Mouse (Mus musculus): ENCODE data around the gene Hnrnpm. TPM values are rescaled to one million over a fixed set of nuclear protein-coding genes. Genes with fewer than 3 reads are reported as not detected.

Hnrnpm gene
- polyA plus RNA-seq, 1 experiment from 2014 or later = 725 TPM

GRCm38 (mm10) chr17:33607273-33607672 lies 79.4 kb downstream of the Hnrnpm start:
- no peak for DNase-seq (ENCODE audit: low spot score)
- no peaks in the 10 kb centered on the region for H3K4me1 ChIP-seq (ENCODE audit: control insufficient read depth, insufficient read depth, low read length)
- no peak overlapping the region for H3K27ac ChIP-seq (replicated peaks; ENCODE audit: low read depth, low read length)
- H3K4me2 ChIP-seq (ENCODE audit: low read depth, low read length) = no peak overlapping the region
- no peak overlapping the region for H3K9ac ChIP-seq (replicated peaks; ENCODE audit: low read length)
- H3K36me3 ChIP-seq (replicated peaks; ENCODE audit: control insufficient read depth, insufficient read depth, low read depth, low read length) = no peaks in the 10 kb centered on the region
- WGBS = 87% methylated on average over 2 of the region's 2 CpGs
- no peaks in the 10 kb centered on the region for H3K27me3 ChIP-seq (ENCODE audit: control insufficient read depth, insufficient read depth, low read length)
- no peak for ATAC-seq (replicated peaks; ENCODE audit: insufficient number of reproducible peaks, low FRiP score, low TSS enrichment, low read depth)
- H3K9me3 ChIP-seq (replicated peaks; ENCODE audit: control insufficient read depth, low read length) = no peaks in the 10 kb centered on the region
- H3K4me3 ChIP-seq (ENCODE audit: low read depth, low read length) = no peak overlapping the region

DNA sequence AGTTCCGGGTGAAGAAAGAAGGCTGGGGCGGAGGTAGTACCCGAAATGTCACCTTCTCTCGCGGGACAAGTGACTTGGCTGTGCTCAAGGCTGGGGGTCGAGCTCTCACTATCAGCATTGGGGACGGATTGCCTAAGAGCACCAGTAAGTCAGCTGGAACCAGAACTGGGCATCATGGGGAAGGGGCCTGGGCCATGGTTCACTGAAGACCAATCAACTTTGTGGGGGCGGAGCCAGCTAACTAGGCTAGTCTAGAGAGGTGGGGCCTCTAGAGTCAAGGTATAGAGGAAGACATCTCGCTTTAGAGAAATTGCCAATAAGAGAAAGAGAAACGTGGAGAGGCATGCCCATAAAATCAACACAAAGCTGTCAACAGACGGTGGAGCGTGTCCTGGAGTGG lies 84.7 kb downstream of the Hnrnpm start:
- Histone ChIP-seq H3K27ac (replicated peaks; ENCODE audit: low read depth, low read length) (no peak overlapping the region), H3K27me3 (ENCODE audit: control insufficient read depth, insufficient read depth, low read length) (no peaks in the 10 kb centered on the region), H3K4me2 (ENCODE audit: low read depth, low read length) (no peak overlapping the region), H3K4me3 (ENCODE audit: low read depth, low read length) (no peak overlapping the region), H3K9me3 (replicated peaks; ENCODE audit: control insufficient read depth, low read length) (no peaks in the 10 kb centered on the region), H3K36me3 (replicated peaks; ENCODE audit: control insufficient read depth, insufficient read depth, low read depth, low read length) (no peaks in the 10 kb centered on the region), H3K4me1 (ENCODE audit: control insufficient read depth, insufficient read depth, low read length) (no peaks in the 10 kb centered on the region), H3K9ac (replicated peaks; ENCODE audit: low read length) (no peak overlapping the region)
- WGBS = 86% methylated on average over 12 of the region's 12 CpGs
- ATAC-seq (replicated peaks; ENCODE audit: insufficient number of reproducible peaks, low FRiP score, low TSS enrichment, low read depth) = no peak
- no peak for DNase-seq (ENCODE audit: low spot score)

DNA sequence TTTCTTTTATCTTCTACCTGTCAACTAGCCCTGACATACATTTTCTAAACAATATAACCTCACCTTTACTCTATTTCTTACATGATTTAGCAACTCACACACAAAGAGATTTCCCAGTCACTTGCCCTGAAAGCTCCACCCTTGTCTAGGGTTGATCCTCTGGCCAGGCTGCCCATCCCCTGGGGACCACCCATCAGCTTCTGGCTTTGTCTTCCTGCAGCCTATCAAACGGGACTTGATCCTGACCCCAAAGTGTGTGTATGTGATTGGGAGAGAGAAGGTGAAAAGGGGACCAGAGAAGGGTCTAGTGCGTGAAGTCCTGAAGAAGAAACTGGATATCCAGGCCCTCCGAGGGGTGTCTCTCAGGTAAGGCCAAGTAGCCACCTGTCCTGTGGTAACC lies 85.8 kb downstream of the Hnrnpm start:
- no peak overlapping the region for H3K9ac ChIP-seq (replicated peaks; ENCODE audit: low read length)
- 77% methylated on average over 3 of the region's 3 CpGs for WGBS
- H3K36me3 ChIP-seq (replicated peaks; ENCODE audit: control insufficient read depth, insufficient read depth, low read depth, low read length) = no peaks in the 10 kb centered on the region
- H3K27ac ChIP-seq (replicated peaks; ENCODE audit: low read depth, low read length) = no peak overlapping the region
- DNase-seq (ENCODE audit: low spot score) (no peak), ATAC-seq (replicated peaks; ENCODE audit: insufficient number of reproducible peaks, low FRiP score, low TSS enrichment, low read depth) (no peak)
- H3K4me1 ChIP-seq (ENCODE audit: control insufficient read depth, insufficient read depth, low read length) = no peaks in the 10 kb centered on the region
- H3K27me3 ChIP-seq (ENCODE audit: control insufficient read depth, insufficient read depth, low read length) = no peaks in the 10 kb centered on the region
- no peak overlapping the region for H3K4me3 ChIP-seq (ENCODE audit: low read depth, low read length)
- no peak overlapping the region for H3K4me2 ChIP-seq (ENCODE audit: low read depth, low read length)
- no peaks in the 10 kb centered on the region for H3K9me3 ChIP-seq (replicated peaks; ENCODE audit: control insufficient read depth, low read length)

DNA sequence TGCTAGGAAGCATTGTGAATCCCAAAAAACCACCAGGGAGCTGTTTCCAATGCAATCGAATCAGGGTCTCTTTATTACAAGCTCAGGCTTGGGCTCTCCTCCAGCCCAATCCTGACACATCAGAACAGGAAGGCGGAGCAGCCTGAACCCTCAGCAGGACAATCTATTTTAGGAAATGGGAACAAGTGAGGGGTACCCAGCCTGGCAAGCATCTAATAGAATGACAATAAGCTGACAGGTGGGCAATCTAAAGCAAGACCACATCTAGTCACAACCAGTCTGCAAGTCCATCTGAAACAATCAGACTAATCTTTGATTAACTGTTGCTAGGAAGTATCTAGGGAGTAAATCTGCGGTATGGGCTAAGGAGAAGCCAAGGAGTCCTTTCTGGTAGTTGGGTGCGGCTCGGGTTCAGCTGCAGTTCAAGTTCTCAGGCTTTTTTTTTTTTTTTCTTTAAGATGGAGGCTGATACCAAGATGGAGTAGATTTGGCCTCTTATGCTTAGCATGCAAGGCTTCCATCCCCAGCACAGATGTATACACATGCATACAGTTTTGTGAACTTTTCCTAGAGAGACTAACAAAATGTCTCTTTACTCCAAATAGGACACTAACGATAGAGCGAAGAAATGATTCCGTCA lies 86.7 kb downstream of the Hnrnpm start:
- DNase-seq (ENCODE audit: low spot score) (no peak), ATAC-seq (replicated peaks; ENCODE audit: insufficient number of reproducible peaks, low FRiP score, low TSS enrichment, low read depth) (no peak)
- no peak overlapping the region for H3K4me2 ChIP-seq (ENCODE audit: low read depth, low read length)
- no peak overlapping the region for H3K27ac ChIP-seq (replicated peaks; ENCODE audit: low read depth, low read length)
- H3K4me3 ChIP-seq (ENCODE audit: low read depth, low read length) = no peak overlapping the region
- no peak overlapping the region for H3K9ac ChIP-seq (replicated peaks; ENCODE audit: low read length)
- H3K27me3 ChIP-seq (ENCODE audit: control insufficient read depth, insufficient read depth, low read length) = no peaks in the 10 kb centered on the region
- no peaks in the 10 kb centered on the region for H3K36me3 ChIP-seq (replicated peaks; ENCODE audit: control insufficient read depth, insufficient read depth, low read depth, low read length)
- no peaks in the 10 kb centered on the region for H3K9me3 ChIP-seq (replicated peaks; ENCODE audit: control insufficient read depth, low read length)
- 85% methylated on average over 8 of the region's 8 CpGs for WGBS
- no peaks in the 10 kb centered on the region for H3K4me1 ChIP-seq (ENCODE audit: control insufficient read depth, insufficient read depth, low read length)

- H3K4me2 ChIP-seq (ENCODE audit: low read depth, low read length) = no peak overlapping the region
Observed at GRCm38 (mm10) chr17:33598506-33598905, 88.2 kb downstream of the Hnrnpm start.

DNA sequence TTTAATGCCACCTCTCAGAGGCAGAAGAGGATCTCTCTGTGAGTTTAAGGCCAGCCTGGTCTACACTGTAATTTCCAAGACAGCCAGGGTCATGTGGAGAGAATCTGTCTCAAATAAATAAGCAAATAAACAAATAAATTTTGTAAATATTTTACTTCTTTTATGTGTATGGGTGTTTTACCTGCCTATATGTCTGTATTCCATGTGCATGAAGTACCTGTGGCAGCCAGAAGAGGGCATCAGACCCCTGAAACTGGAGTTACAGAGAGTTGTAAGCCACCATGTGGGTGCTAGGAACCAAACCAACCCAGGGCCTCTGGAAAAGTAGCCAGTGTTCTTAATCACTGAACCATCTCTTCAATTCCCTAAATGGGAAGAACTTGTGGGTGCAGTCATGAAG lies 89.4 kb downstream of the Hnrnpm start:
- ATAC-seq (replicated peaks; ENCODE audit: insufficient number of reproducible peaks, low FRiP score, low TSS enrichment, low read depth) (no peak), DNase-seq (ENCODE audit: low spot score) (no peak)
- Histone ChIP-seq H3K27ac (replicated peaks; ENCODE audit: low read depth, low read length) (no peak overlapping the region), H3K4me1 (ENCODE audit: control insufficient read depth, insufficient read depth, low read length) (no peaks in the 10 kb centered on the region), H3K9me3 (replicated peaks; ENCODE audit: control insufficient read depth, low read length) (no peaks in the 10 kb centered on the region), H3K4me3 (ENCODE audit: low read depth, low read length) (no peak overlapping the region), H3K9ac (replicated peaks; ENCODE audit: low read length) (no peak overlapping the region), H3K4me2 (ENCODE audit: low read depth, low read length) (no peak overlapping the region), H3K27me3 (ENCODE audit: control insufficient read depth, insufficient read depth, low read length) (no peaks in the 10 kb centered on the region), H3K36me3 (replicated peaks; ENCODE audit: control insufficient read depth, insufficient read depth, low read depth, low read length) (no peaks in the 10 kb centered on the region)

More at GRCm38 (mm10) chr17:33598506-33598905, 88.2 kb downstream of the Hnrnpm start:
- ATAC-seq (replicated peaks; ENCODE audit: insufficient number of reproducible peaks, low FRiP score, low TSS enrichment, low read depth) = no peak
- Histone ChIP-seq H3K4me3 (ENCODE audit: low read depth, low read length) (no peak overlapping the region), H3K4me1 (ENCODE audit: control insufficient read depth, insufficient read depth, low read length) (no peaks in the 10 kb centered on the region), H3K27me3 (ENCODE audit: control insufficient read depth, insufficient read depth, low read length) (no peaks in the 10 kb centered on the region), H3K36me3 (replicated peaks; ENCODE audit: control insufficient read depth, insufficient read depth, low read depth, low read length) (no peaks in the 10 kb centered on the region), H3K9ac (replicated peaks; ENCODE audit: low read length) (no peak overlapping the region), H3K9me3 (replicated peaks; ENCODE audit: control insufficient read depth, low read length) (no peaks in the 10 kb centered on the region), H3K27ac (replicated peaks; ENCODE audit: low read depth, low read length) (no peak overlapping the region)
- no peak for DNase-seq (ENCODE audit: low spot score)
- WGBS = 87% methylated on average over 5 of the region's 5 CpGs

Other genes with a start within 250 kb of the Hnrnpm start
- 36.1 and 38.9 TPM in 2 replicates for gene Adamts10, start 162.7 kb downstream of the Hnrnpm start, polyA plus RNA-seq (2014; fragmentation: Nextera tagmentation; extraction: Ambion mirVana)
- gene Myo1f, start 131.2 kb downstream of the Hnrnpm start, polyA plus RNA-seq (2014; fragmentation: Nextera tagmentation; extraction: Ambion mirVana) = 1.6 and 2.2 TPM in 2 replicates
- gene Zfp414, start 57.8 kb downstream of the Hnrnpm start, polyA plus RNA-seq (2014; fragmentation: Nextera tagmentation; extraction: Ambion mirVana) = 53.3 and 60.0 TPM in 2 replicates
- gene Pram1, start 48.8 kb downstream of the Hnrnpm start, polyA plus RNA-seq (2014; fragmentation: Nextera tagmentation; extraction: Ambion mirVana) = 0.32 and 0.61 TPM in 2 replicates
- 30.0 and 32.7 TPM in 2 replicates for gene March2, start 31.8 kb upstream of the Hnrnpm start, polyA plus RNA-seq (2014; fragmentation: Nextera tagmentation; extraction: Ambion mirVana)
- 255 and 273 TPM in 2 replicates for gene Rab11b, start 73.7 kb upstream of the Hnrnpm start, polyA plus RNA-seq (2014; fragmentation: Nextera tagmentation; extraction: Ambion mirVana)
- gene Angptl4, start 95.0 kb upstream of the Hnrnpm start, polyA plus RNA-seq (2014; fragmentation: Nextera tagmentation; extraction: Ambion mirVana) = 44.5 and 48.9 TPM in 2 replicates
- gene Kank3, start 123.7 kb upstream of the Hnrnpm start, polyA plus RNA-seq (2014; fragmentation: Nextera tagmentation; extraction: Ambion mirVana) = 18.2 and 25.1 TPM in 2 replicates
- 824 and 897 TPM in 2 replicates for gene Rps28, start 137.7 kb upstream of the Hnrnpm start, polyA plus RNA-seq (2014; fragmentation: Nextera tagmentation; extraction: Ambion mirVana)
- gene Ndufa7, start 137.7 kb upstream of the Hnrnpm start, polyA plus RNA-seq (2014; fragmentation: Nextera tagmentation; extraction: Ambion mirVana) = 392 and 414 TPM in 2 replicates
- gene Cd320, start 156.2 kb upstream of the Hnrnpm start, polyA plus RNA-seq (2014; fragmentation: Nextera tagmentation; extraction: Ambion mirVana) = 76.2 and 80.9 TPM in 2 replicates
- gene Gm7029, start 187.0 kb upstream of the Hnrnpm start, polyA plus RNA-seq (2014; fragmentation: Nextera tagmentation; extraction: Ambion mirVana) = not detected in 2 replicates
- 9.4 and 13.4 TPM in 2 replicates for gene Kifc1, start 203.8 kb upstream of the Hnrnpm start, polyA plus RNA-seq (2014; fragmentation: Nextera tagmentation; extraction: Ambion mirVana)
- gene Platr17, start 218.3 kb upstream of the Hnrnpm start, polyA plus RNA-seq (2014; fragmentation: Nextera tagmentation; extraction: Ambion mirVana) = 0.36 TPM in 2 replicates
- 55.0 and 59.9 TPM in 2 replicates for gene Daxx, start 222.6 kb upstream of the Hnrnpm start, polyA plus RNA-seq (2014; fragmentation: Nextera tagmentation; extraction: Ambion mirVana)
- gene Tapbp, start 229.0 kb upstream of the Hnrnpm start, polyA plus RNA-seq (2014; fragmentation: Nextera tagmentation; extraction: Ambion mirVana) = 11.3 and 12.8 TPM in 2 replicates
- gene Zbtb22, start 229.0 kb upstream of the Hnrnpm start, polyA plus RNA-seq (2014; fragmentation: Nextera tagmentation; extraction: Ambion mirVana) = 7.3 and 8.4 TPM in 2 replicates
- 26.0 and 26.3 TPM in 2 replicates for gene Rgl2, start 242.7 kb upstream of the Hnrnpm start, polyA plus RNA-seq (2014; fragmentation: Nextera tagmentation; extraction: Ambion mirVana)